Comparison of ENCODE assay signal across 24 mouse cellular contexts in genomic region chr4:134505303-134505789, GRCm38 (mm10). TPM values are rescaled to one million over a fixed set of nuclear protein-coding genes. Genes with fewer than 3 reads are reported as not detected.
DNase-seq lines count a peak whose midpoint lies in the region; ATAC-seq and TF ChIP-seq lines count a peak whose summit lies in the region.
"Had no signal": no experiment of that assay in that cellular context is flagged by ENCODE, and none has a peak within 500 bp of the region (broad histone marks: within the 10 kb centered on the region; RNA-seq: fewer than 3 reads in every experiment).

No protein-coding gene starts in this region.

- no peak for TF ChIP-seq CTCF in testis, adult 2 months (IDR thresholded peaks at IDR 0.05; ENCODE audit: control insufficient read depth, insufficient read depth, insufficient replicate concordance, low read depth, low read length)
- TF ChIP-seq CTCF in midbrain, postnatal 0 days (IDR thresholded peaks at IDR 0.05), result no peak

- no peak for TF ChIP-seq POLR2A in testis, adult 2 months (IDR thresholded peaks at IDR 0.05; ENCODE audit: control insufficient read depth, low read depth, low read length)

- H3K27me3 ChIP-seq in testis, adult 2 months (ENCODE audit: control insufficient read depth, insufficient read depth, low read length), result no peaks in the 10 kb centered on the region
- no peaks in the 10 kb centered on the region for H3K27me3 ChIP-seq in liver, embryonic 13.5 days
- H3K27me3 ChIP-seq in liver, embryonic 16.5 days (ENCODE audit: control insufficient read depth, insufficient read depth, low read depth, low read length), result no peaks in the 10 kb centered on the region
- no peaks in the 10 kb centered on the region for H3K27me3 ChIP-seq in midbrain, postnatal 0 days (ENCODE audit: insufficient read depth, low read length)
- H3K27me3 ChIP-seq: embryonic facial prominence, embryonic 12.5 days; embryonic facial prominence, embryonic 15.5 days; hindbrain, embryonic 12.5 days; hindbrain, embryonic 15.5 days had no signal

- no peaks in the 10 kb centered on the region for H3K36me3 ChIP-seq in testis, adult 2 months (ENCODE audit: control insufficient read depth, insufficient read depth, low read length)
- peaks cover 12% of the 10 kb centered on the region for H3K36me3 ChIP-seq in liver, embryonic 13.5 days
- H3K36me3 ChIP-seq in liver, embryonic 16.5 days (ENCODE audit: control insufficient read depth, insufficient read depth), result 0 out of 2 replicates have a peak, but pooled peaks cover 3% of the 10 kb centered on the region
- peaks cover 19% of the 10 kb centered on the region for H3K36me3 ChIP-seq in midbrain, postnatal 0 days (ENCODE audit: insufficient read depth, low read length)
- H3K36me3 ChIP-seq: embryonic facial prominence, embryonic 12.5 days had no signal

- no peak overlapping the region for H3K27ac ChIP-seq in testis, adult 2 months (ENCODE audit: control insufficient read depth, insufficient read depth, low read depth, low read length)
- H3K27ac ChIP-seq in liver, embryonic 13.5 days, result peak overlapping the region; percentile 89
- peak overlapping the region; percentile 85 for H3K27ac ChIP-seq in liver, embryonic 16.5 days (ENCODE audit: low read length)
- H3K27ac ChIP-seq in midbrain, postnatal 0 days (ENCODE audit: low read depth, low read length), result no peak overlapping the region
- H3K27ac ChIP-seq: embryonic facial prominence, embryonic 12.5 days; embryonic facial prominence, embryonic 15.5 days; gastrocnemius, adult 2 months; hindbrain, embryonic 12.5 days; hindbrain, embryonic 15.5 days had no signal

- H3K4me2 ChIP-seq in liver, embryonic 13.5 days, result 0 out of 2 replicates have a peak overlapping the region, but pooled peaks have one; percentile 4
- H3K4me2 ChIP-seq in liver, embryonic 16.5 days (ENCODE audit: low read depth, low read length), result no peak overlapping the region
- no peak overlapping the region for H3K4me2 ChIP-seq in midbrain, postnatal 0 days (ENCODE audit: low read depth, low read length, poor library complexity, severe bottlenecking)
- H3K4me2 ChIP-seq: embryonic facial prominence, embryonic 12.5 days; embryonic facial prominence, embryonic 15.5 days; heart, embryonic 11.5 days; hindbrain, embryonic 12.5 days; hindbrain, embryonic 15.5 days had no signal

- no peak for DNase-seq in testis, postnatal 14 days (ENCODE audit: low spot score)
- DNase-seq in liver, embryonic 13.5 days, result peak; percentile 47
- no peak for DNase-seq in urinary bladder, adult 18-20 months (ENCODE audit: low spot score in 2 of 2)
- no peak for DNase-seq in midbrain, postnatal 0 days (ENCODE audit: low spot score)
- DNase-seq in layer of hippocampus, postnatal 25 days (ENCODE audit: extremely low spot score in 1 of 2, low spot score in 1 of 2), result no peak
- DNase-seq: adrenal gland, adult 8-10 months; adrenal gland, postnatal 25 days; cerebellum, adult 11-12 months; cerebellum, adult 8-10 months; cerebellum, postnatal 25 days; forebrain, postnatal 0 days; gastrocnemius, adult 2 months; gastrocnemius, postnatal 14 days; heart, adult 11 months had no signal

- H3K4me3 ChIP-seq in testis, adult 2 months (ENCODE audit: control insufficient read depth, low read depth, low read length), result peak overlapping the region; percentile 49; the same call in 1 of the 2 replicates
- H3K4me3 ChIP-seq in liver, embryonic 13.5 days (replicated peaks), result no peak overlapping the region
- H3K4me3 ChIP-seq in liver, embryonic 16.5 days (ENCODE audit: low read depth, low read length), result no peak overlapping the region
- no peak overlapping the region for H3K4me3 ChIP-seq in midbrain, postnatal 0 days (ENCODE audit: low read depth, low read length)
- H3K4me3 ChIP-seq: embryonic facial prominence, embryonic 12.5 days; embryonic facial prominence, embryonic 15.5 days; gastrocnemius, adult 2 months; hindbrain, embryonic 12.5 days; hindbrain, embryonic 15.5 days had no signal

- 0 out of 2 replicates have a peak overlapping the region, but pooled peaks have one; percentile 37 for H3K9ac ChIP-seq in liver, embryonic 13.5 days
- H3K9ac ChIP-seq in liver, embryonic 16.5 days (ENCODE audit: low read depth, low read length), result no peak overlapping the region
- no peak overlapping the region for H3K9ac ChIP-seq in midbrain, postnatal 0 days (replicated peaks; ENCODE audit: low read length, poor library complexity, severe bottlenecking)
- H3K9ac ChIP-seq: embryonic facial prominence, embryonic 12.5 days; embryonic facial prominence, embryonic 15.5 days; forebrain, postnatal 0 days; hindbrain, embryonic 12.5 days; hindbrain, embryonic 15.5 days had no signal

- 52% methylated on average over 4 of the region's 4 CpGs for WGBS in liver, embryonic 13.5 days (ENCODE audit: insufficient replicate concordance)
- WGBS in liver, embryonic 16.5 days (ENCODE audit: insufficient replicate concordance), result 51% methylated on average over 4 of the region's 4 CpGs
- 90% methylated on average over 4 of the region's 4 CpGs for WGBS in midbrain, postnatal 0 days

- no peaks in the 10 kb centered on the region for H3K9me3 ChIP-seq in liver, embryonic 13.5 days (replicated peaks)
- H3K9me3 ChIP-seq in liver, embryonic 16.5 days (replicated peaks; ENCODE audit: control insufficient read depth, low read length), result no peaks in the 10 kb centered on the region
- H3K9me3 ChIP-seq in midbrain, postnatal 0 days (ENCODE audit: low read length), result no peaks in the 10 kb centered on the region
- H3K9me3 ChIP-seq: embryonic facial prominence, embryonic 12.5 days; embryonic facial prominence, embryonic 15.5 days; hindbrain, embryonic 12.5 days; hindbrain, embryonic 15.5 days had no signal

- peaks cover 3% of the 10 kb centered on the region for H3K4me1 ChIP-seq in testis, adult 2 months (ENCODE audit: control insufficient read depth, insufficient read depth, low read length)
- H3K4me1 ChIP-seq in liver, embryonic 13.5 days (replicated peaks), result peaks cover 84% of the 10 kb centered on the region
- peaks cover 58% of the 10 kb centered on the region for H3K4me1 ChIP-seq in liver, embryonic 16.5 days (ENCODE audit: control insufficient read depth, low read depth, low read length)
- no peaks in the 10 kb centered on the region for H3K4me1 ChIP-seq in midbrain, postnatal 0 days (ENCODE audit: insufficient read depth, low read length)
- H3K4me1 ChIP-seq: embryonic facial prominence, embryonic 12.5 days; embryonic facial prominence, embryonic 15.5 days; hindbrain, embryonic 12.5 days; hindbrain, embryonic 15.5 days had no signal

- no peak for ATAC-seq in liver, embryonic 13.5 days (ENCODE audit: low read depth)
- no peak for ATAC-seq in liver, embryonic 16.5 days (ENCODE audit: low read depth)
- no peak for ATAC-seq in midbrain, postnatal 0 days (ENCODE audit: low FRiP score)
- ATAC-seq: activated CD4-positive, CD25-positive, alpha-beta regulatory T cell, adult 4 months; CD4-positive, CD25-positive, alpha-beta regulatory T cell, adult 4 months; forebrain, embryonic 14.5 days; forebrain, postnatal 0 days had no signal

RNA-seq across cellular contexts. Expression of gene Aunip, which starts 5.5 kb away (rescaled TPM):
- polyA plus RNA-seq in testis, adult 2 months (2012; rRNA removed), result 3.7 and 3.8 TPM in 2 replicates
- polyA plus RNA-seq in liver, embryonic 13.5 days (2015; fragmentation: Nextera tagmentation; extraction: Ambion mirVana), result 25.4 and 30.6 TPM in 2 replicates
- polyA plus RNA-seq in liver, embryonic 16.5 days (2015; fragmentation: Nextera tagmentation; extraction: Ambion mirVana), result 13.7 and 16.5 TPM in 2 replicates
- total RNA-seq in midbrain, postnatal 0 days (2014; rRNA removed), result 1.5 and 2.0 TPM in 2 replicates
- polyA plus RNA-seq in midbrain, postnatal 0 days (2015; fragmentation: Nextera tagmentation; extraction: Ambion mirVana), result 0.91 and 1.3 TPM in 2 replicates
- under 1 TPM in 1 of 2 experiments, not detected in 1; 0.57 TPM for total RNA-seq in layer of hippocampus, postnatal 25 days (2021)
- total RNA-seq: gastrocnemius, adult 2 months had no signal

RNA-seq across cellular contexts. Expression of gene Paqr7, which starts 8.8 kb away (rescaled TPM):
- polyA plus RNA-seq in testis, adult 2 months (2012; rRNA removed), result 65.0 and 67.1 TPM in 2 replicates
- polyA plus RNA-seq in liver, embryonic 13.5 days (2015; fragmentation: Nextera tagmentation; extraction: Ambion mirVana), result 6.5 and 7.4 TPM in 2 replicates
- 8.4 and 8.8 TPM in 2 replicates for polyA plus RNA-seq in liver, embryonic 16.5 days (2015; fragmentation: Nextera tagmentation; extraction: Ambion mirVana)
- 69.2 and 97.8 TPM in 2 replicates for total RNA-seq in midbrain, postnatal 0 days (2014; rRNA removed)
- 38.9 and 41.3 TPM in 2 replicates for polyA plus RNA-seq in midbrain, postnatal 0 days (2015; fragmentation: Nextera tagmentation; extraction: Ambion mirVana)
- total RNA-seq in layer of hippocampus, postnatal 25 days (2021), result 10 to 100 TPM; 53.2 to 66.7 TPM

RNA-seq across cellular contexts. Expression of gene Mtfr1l, which starts 29.8 kb away (rescaled TPM):
- 286 and 306 TPM in 2 replicates for polyA plus RNA-seq in testis, adult 2 months (2012; rRNA removed)
- 53.7 and 59.2 TPM in 2 replicates for polyA plus RNA-seq in liver, embryonic 13.5 days (2015; fragmentation: Nextera tagmentation; extraction: Ambion mirVana)
- polyA plus RNA-seq in liver, embryonic 16.5 days (2015; fragmentation: Nextera tagmentation; extraction: Ambion mirVana), result 36.2 and 36.4 TPM in 2 replicates
- 135 and 167 TPM in 2 replicates for total RNA-seq in midbrain, postnatal 0 days (2014; rRNA removed)
- polyA plus RNA-seq in midbrain, postnatal 0 days (2015; fragmentation: Nextera tagmentation; extraction: Ambion mirVana), result 191 and 196 TPM in 2 replicates
- total RNA-seq in layer of hippocampus, postnatal 25 days (2021), result 10 to 100 TPM; 69.5 to 72.0 TPM

RNA-seq across cellular contexts. Expression of gene Stmn1, which starts 37.2 kb away (rescaled TPM):
- 109 and 126 TPM in 2 replicates for polyA plus RNA-seq in testis, adult 2 months (2012; rRNA removed)
- polyA plus RNA-seq in liver, embryonic 13.5 days (2015; fragmentation: Nextera tagmentation; extraction: Ambion mirVana), result 514 and 581 TPM in 2 replicates
- 360 and 407 TPM in 2 replicates for polyA plus RNA-seq in liver, embryonic 16.5 days (2015; fragmentation: Nextera tagmentation; extraction: Ambion mirVana)
- total RNA-seq in midbrain, postnatal 0 days (2014; rRNA removed), result 1,269 and 1,609 TPM in 2 replicates
- 6,261 and 6,359 TPM in 2 replicates for polyA plus RNA-seq in midbrain, postnatal 0 days (2015; fragmentation: Nextera tagmentation; extraction: Ambion mirVana)
- 100 to 1,000 TPM; 338 to 387 TPM for total RNA-seq in layer of hippocampus, postnatal 25 days (2021)

RNA-seq across cellular contexts. Expression of gene Selenon, which starts 46.6 kb away (rescaled TPM):
- polyA plus RNA-seq in testis, adult 2 months (2012; rRNA removed), result 1.4 and 1.6 TPM in 2 replicates
- polyA plus RNA-seq in liver, embryonic 13.5 days (2015; fragmentation: Nextera tagmentation; extraction: Ambion mirVana), result 1.8 and 2.3 TPM in 2 replicates
- 1.3 TPM in 2 replicates for polyA plus RNA-seq in liver, embryonic 16.5 days (2015; fragmentation: Nextera tagmentation; extraction: Ambion mirVana)
- total RNA-seq in midbrain, postnatal 0 days (2014; rRNA removed), result 22.8 and 26.1 TPM in 2 replicates
- 9.1 and 9.4 TPM in 2 replicates for polyA plus RNA-seq in midbrain, postnatal 0 days (2015; fragmentation: Nextera tagmentation; extraction: Ambion mirVana)
- 10 to 100 TPM; 15.5 to 16.5 TPM for total RNA-seq in layer of hippocampus, postnatal 25 days (2021)

Comparison
In these comparisons a context has a peak if more than half of its experiments do, and no peak if none do; other contexts are left out.
1. H3K27ac ChIP-seq: peak in liver, embryonic 13.5 days (single experiment) and liver, embryonic 16.5 days (single experiment); none in testis, adult 2 months (single experiment) and midbrain, postnatal 0 days (single experiment).